Mouse (Mus musculus) bone marrow, adult 2 months (tissue): ENCODE measurements around the gene Foxp4. TPM values are rescaled to one million over a fixed set of nuclear protein-coding genes. Genes with fewer than 3 reads are reported as not detected.
A peak's percentile ranks its signal among the peaks of the same experiment; 100 is the strongest.
"Not testable (repeated sequence)": the region's sequence is repeated elsewhere in the genome, so short reads cannot be mapped to it uniquely, and the experiment has no call there.

Source experiments
- H3K27ac ChIP-seq: fragments of 200-500 bp; 2 replicates; pipeline ENCODE4 v1.5.1; 2012; ENCODE audit warnings: low read depth, mild to moderate bottlenecking, control low read depth, inconsistent platforms, low read length; ENCODE audit not compliant: control insufficient read depth, poor library complexity, insufficient read depth
- H3K4me1 ChIP-seq: fragments of 200-500 bp; 2 replicates; pipeline ENCODE4 v1.6.1; 2011; ENCODE audit warnings: low read length; ENCODE audit not compliant: control insufficient read depth, insufficient read depth
- H3K4me3 ChIP-seq: fragments of 200-500 bp; replicated peaks from 2 replicates; pipeline ENCODE3; 2011; ENCODE audit warnings: mild to moderate bottlenecking, low read depth, low read length, control low read depth; ENCODE audit not compliant: control insufficient read depth
- CTCF ChIP-seq: fragments of 200-500 bp; IDR thresholded peaks from 2 replicates; pipeline ENCODE4 v1.5.1; 2011; ENCODE audit warnings: low read length, control low read depth; ENCODE audit not compliant: control insufficient read depth, insufficient read depth
- POLR2A ChIP-seq: fragments of 200-500 bp; IDR thresholded peaks from 2 replicates; pipeline ENCODE4 v1.6.1; 2011; ENCODE audit warnings: low read depth, mild to moderate bottlenecking, control low read depth, low read length, borderline replicate concordance; ENCODE audit not compliant: control insufficient read depth
- WGBS: fragments of 180-500 bp; shearing (Covaris S2); methylation state at CpG from one replicate; pipeline ENCODE4 v1.1.7; 2018; 5-methylcytosine and 5-hydroxymethylcytosine counted together
- polyA plus RNA-seq: library from polyadenylated mRNA; stranded (reverse); fragments of >200 nt; gene quantifications from 2 replicates; pipeline ENCODE4 v1.2.4, GENCODE M21; 2011; ENCODE audit warnings: low replicate concordance; ENCODE audit not compliant: missing spikeins, insufficient read depth, insufficient read length

Foxp4 gene
- polyA plus RNA-seq, 1 experiment = 14.6 TPM

DNA sequence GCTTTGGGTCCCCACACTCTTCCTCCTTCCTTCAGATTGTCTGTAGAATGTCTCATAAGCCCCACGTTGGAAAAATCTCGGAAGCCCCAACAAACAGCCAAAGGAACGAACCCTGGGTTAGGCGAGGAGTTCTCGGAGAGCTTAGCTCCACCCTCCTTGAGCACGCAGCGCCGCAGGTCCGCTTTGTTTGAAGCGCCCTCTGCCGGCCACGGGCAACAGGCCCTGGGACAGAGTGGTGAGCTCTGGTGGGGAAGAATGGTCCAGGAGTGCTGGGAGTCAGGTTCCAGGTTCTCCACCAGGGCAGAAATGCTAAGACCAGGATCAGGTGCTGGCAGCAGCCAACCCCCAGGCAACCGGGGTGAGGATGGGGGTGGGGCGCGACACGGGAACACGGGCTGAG lies 59.9 kb downstream of the Foxp4 start:
- Histone ChIP-seq H3K4me3 (no peak overlapping the region), H3K4me1 (no peaks in the 10 kb centered on the region), H3K27ac (no peak overlapping the region)
- WGBS = 2% methylated on average over 17 of the region's 17 CpGs
- TF ChIP-seq POLR2A (no peak), CTCF (peak; percentile 91)

DNA sequence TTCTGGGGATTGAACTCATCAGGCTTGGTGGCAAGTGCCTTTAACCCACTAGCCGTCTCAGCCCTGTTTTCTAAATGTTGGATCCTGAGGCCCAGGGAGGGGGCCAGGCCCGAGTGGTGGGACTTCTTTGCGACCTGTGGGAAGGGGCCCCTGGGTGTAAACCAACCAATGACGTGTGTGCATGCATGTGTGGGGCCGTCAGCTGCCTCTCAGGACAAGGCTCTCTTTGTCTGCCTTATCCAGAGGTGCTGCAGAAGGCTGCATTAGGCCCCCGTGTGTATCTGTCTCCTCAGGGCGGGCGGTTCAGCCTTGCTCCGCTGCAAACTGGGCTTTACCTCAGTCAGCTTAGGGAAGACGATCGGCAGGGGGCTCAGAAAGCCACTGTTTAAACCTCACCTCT lies 61.0 kb downstream of the Foxp4 start:
- WGBS = 74% methylated on average over 11 of the region's 11 CpGs
- TF ChIP-seq POLR2A (no peak), CTCF (no peak)

DNA sequence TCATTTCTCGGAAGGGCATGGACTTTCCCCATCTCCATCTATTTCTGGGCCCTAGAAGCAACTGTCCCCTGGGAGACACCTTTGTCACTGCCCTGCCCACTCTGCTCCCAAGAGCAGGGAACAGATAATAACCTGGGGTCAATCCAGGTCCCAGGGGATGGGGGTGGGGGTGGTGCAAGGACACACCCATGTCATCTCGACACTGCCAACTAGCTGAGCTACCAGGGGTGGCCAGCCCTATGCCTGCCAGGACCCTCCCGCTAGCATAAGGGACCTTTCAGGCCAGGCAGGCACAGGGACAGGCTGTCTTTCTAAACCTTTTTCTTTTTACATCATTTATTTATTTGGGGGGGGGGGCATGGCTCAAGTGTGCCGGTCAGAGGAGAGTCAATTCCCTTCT lies 61.4 kb downstream of the Foxp4 start:
- H3K27ac ChIP-seq = no peak overlapping the region
- H3K4me1 ChIP-seq = no peaks in the 10 kb centered on the region
- TF ChIP-seq POLR2A = no peak
- no peak for TF ChIP-seq CTCF
- WGBS = 65% methylated on average over 4 of the region's 4 CpGs
- H3K4me3 ChIP-seq = no peak overlapping the region

More for the DNA sequence above, 61.0 kb downstream of the Foxp4 start:
- Histone ChIP-seq H3K27ac (no peak overlapping the region), H3K4me3 (no peak overlapping the region), H3K4me1 (no peaks in the 10 kb centered on the region)

DNA sequence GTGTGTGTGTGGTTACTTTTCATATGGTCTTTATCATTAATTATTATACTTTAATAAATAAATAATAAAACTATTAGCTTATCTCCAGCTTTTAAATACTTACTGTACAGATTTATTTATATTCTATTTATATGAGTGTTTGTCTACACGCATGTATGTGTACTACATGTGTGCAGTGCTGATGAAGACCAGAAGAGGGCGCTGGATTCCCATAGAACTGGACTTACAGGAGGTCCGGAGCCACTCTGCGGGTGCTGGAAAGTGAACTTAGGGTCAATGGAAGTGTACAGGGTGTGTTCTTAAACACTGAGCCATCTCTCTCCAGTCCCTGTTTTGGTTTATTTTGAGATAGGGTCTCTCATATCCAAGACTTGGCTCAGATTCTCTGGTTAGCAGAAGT lies 68.9 kb downstream of the Foxp4 start:
- H3K4me1 ChIP-seq = peaks cover 3% of the 10 kb centered on the region; the same call in 1 of the 2 replicates
- H3K4me3 ChIP-seq = no peak overlapping the region
- TF ChIP-seq POLR2A (no peak), CTCF (no peak)
- WGBS = 71% methylated on average over 4 of the region's 4 CpGs
- no peak overlapping the region for H3K27ac ChIP-seq

DNA sequence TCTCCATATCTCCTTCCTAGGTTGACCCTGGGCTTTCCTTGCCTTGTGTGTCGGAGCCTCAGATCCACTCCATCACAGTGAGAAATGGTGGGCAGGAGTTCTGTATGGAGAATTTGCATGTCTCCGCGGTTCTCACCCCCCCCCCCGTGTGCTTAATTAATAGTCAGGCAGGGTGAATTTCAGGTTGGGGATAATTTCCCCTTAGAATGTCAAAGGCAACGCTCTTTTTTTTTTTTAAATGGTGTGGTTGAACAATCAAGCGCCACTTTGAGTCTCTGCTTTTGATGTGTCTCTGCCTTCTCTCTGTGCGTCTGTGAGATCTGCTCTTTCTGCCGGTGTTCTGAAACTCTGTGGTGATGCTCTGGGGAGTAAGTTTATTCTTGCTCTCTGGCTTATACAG lies 69.5 kb downstream of the Foxp4 start:
- Histone ChIP-seq H3K4me1 (peaks cover 3% of the 10 kb centered on the region; the same call in 1 of the 2 replicates), H3K27ac (no peak overlapping the region), H3K4me3 (no peak overlapping the region)
- whole genome bisulfite sequencing = 80% methylated on average over 8 of the region's 8 CpGs
- no peak for TF ChIP-seq CTCF
- no peak for TF ChIP-seq POLR2A

DNA sequence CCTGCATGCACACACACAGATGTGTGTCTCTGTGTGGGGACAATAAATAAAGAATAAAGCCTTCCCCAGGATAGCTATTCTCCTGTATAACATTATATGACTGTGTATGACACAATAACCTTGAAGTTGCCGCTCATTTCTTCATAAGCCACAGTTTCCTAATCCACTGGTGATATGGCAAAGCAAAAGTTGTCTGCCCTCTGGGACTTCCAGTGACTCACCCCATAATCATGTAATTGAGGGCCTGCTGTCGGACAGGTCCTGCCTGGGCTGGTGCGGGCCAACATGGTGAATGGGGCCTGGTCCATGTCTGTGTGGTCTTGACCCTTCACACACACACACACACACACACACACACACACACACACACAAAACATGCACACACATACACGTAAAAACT lies 70.7 kb downstream of the Foxp4 start:
- peak overlapping the region; percentile 22; the same call in 1 of the 2 replicates for H3K27ac ChIP-seq
- no peak overlapping the region for H3K4me3 ChIP-seq
- TF ChIP-seq CTCF = no peak
- no peak for TF ChIP-seq POLR2A
- 42% methylated on average over 4 of the region's 4 CpGs for WGBS
- peaks cover 3% of the 10 kb centered on the region; the same call in 1 of the 2 replicates for H3K4me1 ChIP-seq

DNA sequence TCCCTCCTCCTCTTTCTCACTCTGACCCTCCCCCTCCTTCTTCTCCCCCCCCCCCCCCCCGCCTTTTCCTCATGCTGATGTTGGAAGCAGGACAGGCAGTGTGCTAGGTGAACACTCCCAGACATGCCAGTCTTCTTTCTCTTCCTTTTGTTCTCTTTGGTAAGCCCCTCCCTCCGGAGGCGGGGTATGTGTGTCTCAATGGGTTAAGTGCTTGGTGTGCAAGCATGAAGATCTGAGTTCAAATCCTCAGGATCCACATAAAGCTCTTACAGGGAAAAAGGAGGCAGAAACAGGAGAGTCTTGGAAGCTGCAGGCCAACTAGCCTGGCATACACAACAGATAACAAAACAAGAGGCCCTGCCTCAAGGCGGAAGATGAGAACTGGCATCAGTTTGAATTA lies 71.1 kb downstream of the Foxp4 start:
- Histone ChIP-seq H3K4me1 (peaks cover 3% of the 10 kb centered on the region; the same call in 1 of the 2 replicates), H3K4me3 (no peak overlapping the region), H3K27ac (peak overlapping the region; percentile 22; the same call in 1 of the 2 replicates)
- WGBS = 73% methylated on average over 4 of the region's 4 CpGs
- TF ChIP-seq POLR2A (no peak), CTCF (no peak)

DNA sequence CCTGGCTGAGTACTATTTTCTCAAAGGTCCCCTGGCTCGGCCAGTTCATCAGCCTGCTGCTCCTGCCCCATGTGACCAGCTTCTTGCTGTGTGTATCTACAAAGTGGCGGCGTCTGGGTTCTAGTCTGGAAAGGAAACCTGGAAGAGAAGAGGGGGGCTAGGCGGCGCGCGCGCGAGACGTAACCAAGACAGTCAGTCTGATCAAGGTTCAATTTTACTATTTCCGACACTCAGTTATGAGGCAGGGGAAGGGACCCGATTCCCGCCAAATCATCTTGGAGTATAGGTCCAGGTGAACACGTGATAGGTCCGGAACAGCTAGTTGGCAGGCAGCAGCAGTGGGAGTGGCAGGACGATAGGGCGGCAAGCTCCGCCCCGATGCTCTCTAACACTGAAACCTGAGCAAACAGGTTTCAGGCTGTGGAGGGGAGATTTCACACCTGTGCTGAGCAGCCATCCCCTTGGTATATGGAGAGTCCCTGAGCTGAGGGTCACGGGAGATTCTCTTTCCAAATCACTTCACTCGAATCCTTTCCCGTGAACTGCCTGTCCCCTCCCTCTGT lies 72.6 kb downstream of the Foxp4 start:
- 15% methylated on average over 22 of the region's 22 CpGs for WGBS
- H3K4me3 ChIP-seq, H3K4me1 ChIP-seq, H3K27ac ChIP-seq: not testable (repeated sequence)
